Mouse (Mus musculus): ENCODE measurements at regions not wholly inside any gene's neighbourhood (a gene's known extent, or its start where the extent isn't known, plus 50 kb on each side); places are given as distances from the start of the nearest gene placed in this dataset.

DNA sequence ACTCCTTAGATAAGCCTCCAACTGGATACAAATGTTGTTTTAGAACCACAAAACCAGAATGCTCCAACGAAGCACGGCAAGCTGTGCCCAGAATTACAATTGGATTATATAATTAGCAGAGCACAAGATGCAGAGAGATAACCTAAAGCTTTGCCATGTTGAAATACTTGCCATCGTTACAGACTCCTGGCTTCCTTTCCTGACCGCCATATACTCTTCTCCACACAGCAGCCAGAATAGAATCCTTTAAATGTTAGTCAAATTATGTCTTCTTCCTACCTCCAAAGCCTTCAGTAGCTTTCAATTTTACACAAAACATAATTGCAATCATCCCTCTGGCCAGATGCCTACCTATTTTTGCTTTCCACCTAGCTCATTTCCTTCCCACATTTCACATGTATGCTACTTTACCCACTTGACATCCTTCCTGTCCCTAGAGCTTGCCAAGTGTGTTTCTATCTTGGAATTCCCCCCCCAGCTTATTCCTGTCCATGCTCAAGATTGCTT lies 52.8 kb upstream of the G2e3 start:
- Histone ChIP-seq H3K36me3 (no peaks in the 10 kb centered on the region), H3K4me2 (replicated peaks) (no peak overlapping the region), H3K4me1 (no peaks in the 10 kb centered on the region), H3K9me3 (no peaks in the 10 kb centered on the region), H3K9ac (replicated peaks) (no peak overlapping the region), H3K27me3 (no peaks in the 10 kb centered on the region), H3K27ac (replicated peaks) (no peak overlapping the region), H3K4me3 (no peak overlapping the region)
- ATAC-seq (ENCODE audit: low FRiP score, low read depth): no peak
- 87% methylated on average over 4 of the region's 4 CpGs for WGBS

DNA sequence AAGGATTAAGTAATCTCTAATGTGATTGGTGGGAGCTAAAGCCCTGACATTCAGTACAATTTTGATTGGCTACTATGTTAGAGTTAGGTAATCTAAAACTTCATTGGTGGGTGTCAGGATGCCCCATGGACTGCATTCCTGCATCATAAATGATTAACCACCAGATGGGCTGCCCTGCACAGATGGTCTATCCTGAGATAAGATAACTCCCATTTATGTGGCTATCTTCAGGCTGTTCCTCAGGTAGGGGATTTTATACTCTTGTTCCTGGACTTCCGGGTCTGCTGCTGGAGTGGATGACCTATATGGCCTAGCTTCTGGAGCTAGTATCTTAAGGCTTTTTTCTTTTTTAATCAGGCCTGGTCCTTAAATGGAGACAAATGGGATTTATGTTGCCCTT lies 69.5 kb upstream of the G2e3 start:
- no peak overlapping the region for H3K4me3 ChIP-seq
- no peaks in the 10 kb centered on the region for H3K36me3 ChIP-seq
- no peaks in the 10 kb centered on the region for H3K9me3 ChIP-seq
- WGBS: 91% methylated on average over 1 of the region's 1 CpGs
- H3K27me3 ChIP-seq: no peaks in the 10 kb centered on the region; the same call in 1 of the 2 replicates
- H3K4me1 ChIP-seq: no peaks in the 10 kb centered on the region
- H3K4me2 ChIP-seq (replicated peaks): no peak overlapping the region
- no peak overlapping the region for H3K27ac ChIP-seq (replicated peaks)
- no peak for ATAC-seq (ENCODE audit: low FRiP score, low read depth)
- H3K9ac ChIP-seq (replicated peaks): no peak overlapping the region

- ATAC-seq (ENCODE audit: low FRiP score, low read depth): no peak
- no peaks in the 10 kb centered on the region; the same call in 1 of the 2 replicates for H3K27me3 ChIP-seq
- no peaks in the 10 kb centered on the region for H3K36me3 ChIP-seq
- no peak overlapping the region for H3K4me2 ChIP-seq (replicated peaks)
- no peaks in the 10 kb centered on the region for H3K4me1 ChIP-seq
- no peak overlapping the region for H3K27ac ChIP-seq (replicated peaks)
- no peak overlapping the region for H3K9ac ChIP-seq (replicated peaks)
- WGBS: 50% methylated on average over 14 of the region's 14 CpGs
- H3K4me3 ChIP-seq: no peak overlapping the region
- H3K9me3 ChIP-seq: no peaks in the 10 kb centered on the region
Observed at GRCm38 (mm10) chr12:51275818-51276538, 71.9 kb upstream of the G2e3 start.

- no peak for ATAC-seq (ENCODE audit: low FRiP score, low read depth)
- Histone ChIP-seq H3K4me1 (no peaks in the 10 kb centered on the region), H3K4me2 (replicated peaks) (no peak overlapping the region), H3K27ac (replicated peaks) (no peak overlapping the region), H3K36me3 (no peaks in the 10 kb centered on the region), H3K27me3 (no peaks in the 10 kb centered on the region; the same call in 1 of the 2 replicates), H3K9ac (replicated peaks) (no peak overlapping the region), H3K4me3 (no peak overlapping the region), H3K9me3 (no peaks in the 10 kb centered on the region)
- WGBS: 83% methylated on average over 5 of the region's 5 CpGs
Observed at GRCm38 (mm10) chr12:51273486-51273885, 74.4 kb upstream of the G2e3 start.

DNA sequence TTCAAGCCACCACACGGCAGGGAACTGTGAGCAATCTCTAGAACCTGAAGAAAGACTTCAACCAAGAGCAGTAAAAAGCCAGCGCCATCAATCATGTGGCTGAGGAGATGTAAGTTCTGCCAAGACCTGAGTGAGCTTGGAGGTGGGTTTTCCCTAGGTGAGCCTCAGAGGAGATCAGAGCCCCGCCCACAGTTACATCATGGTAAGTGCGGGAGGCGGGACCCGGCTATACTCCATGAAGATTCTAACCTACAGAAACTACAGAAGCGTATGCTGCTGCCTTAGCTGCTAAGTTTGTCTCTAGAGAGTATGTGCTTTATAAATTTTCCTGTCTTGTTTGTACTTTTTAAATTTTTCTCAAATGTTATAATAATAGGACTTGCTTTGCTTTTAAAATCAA lies 105.0 kb upstream of the G2e3 start:
- Histone ChIP-seq H3K36me3 (no peaks in the 10 kb centered on the region), H3K4me1 (no peaks in the 10 kb centered on the region), H3K9me3 (no peaks in the 10 kb centered on the region), H3K4me2 (replicated peaks) (no peak overlapping the region), H3K4me3 (no peak overlapping the region), H3K9ac (replicated peaks) (no peak overlapping the region), H3K27ac (replicated peaks) (no peak overlapping the region), H3K27me3 (no peaks in the 10 kb centered on the region)
- 90% methylated on average over 7 of the region's 7 CpGs for WGBS
- no peak for ATAC-seq (ENCODE audit: low FRiP score, low read depth)

DNA sequence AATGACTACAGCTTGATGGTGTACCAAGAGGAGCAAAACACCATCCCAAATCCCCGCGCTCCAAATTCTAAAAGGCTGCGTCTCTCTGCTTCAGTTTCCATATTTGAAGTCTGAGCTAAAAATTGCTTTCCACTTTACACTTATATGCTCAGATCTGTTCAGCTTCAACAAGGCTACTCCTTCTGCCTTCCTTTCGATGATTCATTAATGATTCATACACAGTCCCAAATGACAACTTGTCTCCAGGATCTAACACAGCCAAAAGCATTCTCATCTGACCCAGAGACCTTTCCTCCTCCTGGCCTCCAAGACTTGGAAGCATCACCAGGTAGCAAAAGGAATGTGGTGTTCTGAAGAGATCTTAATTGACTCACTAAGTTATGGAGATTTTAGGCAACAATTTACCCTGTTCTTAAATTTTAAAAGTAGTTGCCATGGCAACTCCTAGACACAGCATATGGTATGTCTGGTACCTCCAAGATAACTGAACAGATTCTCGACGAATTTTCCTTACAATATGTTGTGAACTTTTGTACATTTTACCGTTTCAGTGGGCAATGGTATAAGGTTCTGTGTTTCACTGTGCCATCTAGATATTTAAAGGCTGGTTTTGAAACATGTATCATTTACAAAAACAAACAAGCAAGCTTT lies 106.6 kb upstream of the G2e3 start:
- H3K9me3 ChIP-seq: no peaks in the 10 kb centered on the region
- H3K4me3 ChIP-seq: no peak overlapping the region
- H3K27ac ChIP-seq (replicated peaks): no peak overlapping the region
- H3K4me1 ChIP-seq: no peaks in the 10 kb centered on the region
- no peaks in the 10 kb centered on the region for H3K36me3 ChIP-seq
- 88% methylated on average over 7 of the region's 7 CpGs for WGBS
- H3K9ac ChIP-seq (replicated peaks): no peak overlapping the region
- H3K4me2 ChIP-seq (replicated peaks): no peak overlapping the region
- ATAC-seq (ENCODE audit: low FRiP score, low read depth): no peak
- H3K27me3 ChIP-seq: no peaks in the 10 kb centered on the region

DNA sequence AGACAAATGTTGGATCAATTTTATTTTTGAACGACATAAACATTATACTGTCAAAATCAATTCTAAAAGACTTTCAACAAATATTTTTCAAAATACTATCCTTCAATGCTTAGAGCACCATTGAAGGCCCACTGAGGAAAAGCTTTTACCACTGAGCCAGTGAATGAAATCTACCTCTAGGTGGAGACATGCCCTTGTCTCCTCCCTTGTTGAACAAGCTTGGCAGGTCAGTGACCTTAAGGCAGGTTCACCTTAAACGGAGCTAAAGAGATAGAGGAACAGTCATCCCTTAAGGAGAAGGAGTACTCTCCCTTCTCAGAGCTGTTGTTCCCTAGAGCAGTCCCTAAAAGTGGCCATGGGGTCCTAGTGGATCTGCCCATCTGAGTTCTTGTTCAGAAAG lies 136.2 kb upstream of the G2e3 start:
- Histone ChIP-seq H3K27me3 (no peaks in the 10 kb centered on the region), H3K4me2 (replicated peaks) (no peak overlapping the region), H3K9me3 (no peaks in the 10 kb centered on the region), H3K4me3 (no peak overlapping the region), H3K36me3 (no peaks in the 10 kb centered on the region), H3K9ac (replicated peaks) (no peak overlapping the region), H3K4me1 (no peaks in the 10 kb centered on the region), H3K27ac (replicated peaks) (no peak overlapping the region)
- no peak for ATAC-seq (ENCODE audit: low FRiP score, low read depth)
- WGBS: 38% methylated on average over 2 of the region's 2 CpGs

DNA sequence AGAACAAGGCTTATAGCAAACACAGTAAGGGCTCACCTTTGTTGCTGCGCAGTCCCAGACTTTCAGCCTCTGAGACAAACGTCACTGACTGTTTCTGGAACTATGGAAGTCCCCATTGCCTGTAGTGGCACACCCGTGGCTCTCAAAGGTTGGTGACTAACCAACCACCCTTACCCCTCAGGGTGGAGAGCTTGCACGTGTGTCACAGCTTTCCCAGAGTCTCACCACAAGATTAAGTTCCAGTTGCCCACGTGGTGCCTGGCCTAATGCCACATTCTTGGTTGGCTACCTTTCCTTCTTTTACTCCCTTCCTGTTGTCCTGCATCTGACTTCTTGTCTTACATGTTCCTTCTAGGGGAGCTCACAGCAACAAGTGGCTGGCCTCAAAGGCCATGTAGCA lies 151.6 kb upstream of the G2e3 start:
- Histone ChIP-seq H3K9me3 (no peaks in the 10 kb centered on the region), H3K36me3 (no peaks in the 10 kb centered on the region), H3K27me3 (no peaks in the 10 kb centered on the region; the same call in 1 of the 2 replicates), H3K27ac (replicated peaks) (no peak overlapping the region), H3K4me1 (no peaks in the 10 kb centered on the region), H3K9ac (replicated peaks) (no peak overlapping the region), H3K4me3 (no peak overlapping the region), H3K4me2 (replicated peaks) (no peak overlapping the region)
- no peak for ATAC-seq (ENCODE audit: low FRiP score, low read depth)
- WGBS: 82% methylated on average over 5 of the region's 5 CpGs

DNA sequence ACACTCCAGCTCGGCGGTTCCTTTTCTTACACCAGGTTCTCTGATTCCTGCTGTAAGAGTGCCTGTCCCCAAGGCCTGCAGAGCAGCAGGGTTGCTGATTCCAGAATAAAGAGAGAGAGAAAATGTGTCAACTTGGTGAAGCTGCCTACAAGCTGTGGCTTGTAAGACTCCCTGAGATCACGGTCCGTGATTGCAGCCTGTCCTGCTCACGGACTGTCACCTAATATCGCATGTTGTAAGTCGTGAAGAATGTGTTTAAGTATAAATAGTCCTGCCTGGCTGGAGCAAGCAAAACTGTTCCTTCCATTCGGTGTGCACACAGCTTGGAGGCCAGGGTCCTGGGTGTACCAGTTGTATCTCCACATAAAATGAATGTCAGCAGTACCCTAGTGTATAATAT lies 152.7 kb upstream of the G2e3 start:
- Histone ChIP-seq H3K27ac (replicated peaks) (no peak overlapping the region), H3K9ac (replicated peaks) (no peak overlapping the region), H3K4me3 (no peak overlapping the region), H3K9me3 (no peaks in the 10 kb centered on the region), H3K27me3 (no peaks in the 10 kb centered on the region; the same call in 1 of the 2 replicates), H3K4me1 (peaks cover 7% of the 10 kb centered on the region), H3K36me3 (no peaks in the 10 kb centered on the region), H3K4me2 (replicated peaks) (no peak overlapping the region)
- 89% methylated on average over 8 of the region's 8 CpGs for WGBS
- no peak for ATAC-seq (ENCODE audit: low FRiP score, low read depth)

DNA sequence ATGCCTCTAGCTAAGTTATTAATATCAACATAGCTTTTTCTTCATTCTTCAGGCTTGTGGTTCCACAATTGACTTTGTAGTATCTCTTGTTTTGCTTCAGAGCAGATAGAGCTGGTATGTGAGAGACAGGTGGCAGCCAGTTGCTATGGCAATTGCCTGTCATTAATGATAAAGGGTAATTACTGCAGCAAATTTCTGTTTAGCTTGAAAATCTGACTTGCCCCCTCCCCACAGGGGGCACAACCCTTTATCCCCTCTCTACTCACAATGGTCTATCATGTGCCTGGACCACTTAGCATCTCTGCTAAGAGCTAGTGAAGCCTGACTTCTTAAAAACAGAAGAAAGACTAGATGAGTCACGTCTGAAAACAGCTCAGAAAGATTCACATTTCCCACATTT lies 157.1 kb upstream of the G2e3 start:
- H3K9ac ChIP-seq (replicated peaks): no peak overlapping the region
- ATAC-seq (ENCODE audit: low FRiP score, low read depth): peak; percentile 58
- no peaks in the 10 kb centered on the region for H3K9me3 ChIP-seq
- no peak overlapping the region for H3K27ac ChIP-seq (replicated peaks)
- peaks cover 12% of the 10 kb centered on the region for H3K4me1 ChIP-seq
- H3K27me3 ChIP-seq: no peaks in the 10 kb centered on the region; the same call in 1 of the 2 replicates
- no peaks in the 10 kb centered on the region for H3K36me3 ChIP-seq
- WGBS: 15% methylated on average over 1 of the region's 1 CpGs
- H3K4me3 ChIP-seq: no peak overlapping the region
- no peak overlapping the region for H3K4me2 ChIP-seq (replicated peaks)

DNA sequence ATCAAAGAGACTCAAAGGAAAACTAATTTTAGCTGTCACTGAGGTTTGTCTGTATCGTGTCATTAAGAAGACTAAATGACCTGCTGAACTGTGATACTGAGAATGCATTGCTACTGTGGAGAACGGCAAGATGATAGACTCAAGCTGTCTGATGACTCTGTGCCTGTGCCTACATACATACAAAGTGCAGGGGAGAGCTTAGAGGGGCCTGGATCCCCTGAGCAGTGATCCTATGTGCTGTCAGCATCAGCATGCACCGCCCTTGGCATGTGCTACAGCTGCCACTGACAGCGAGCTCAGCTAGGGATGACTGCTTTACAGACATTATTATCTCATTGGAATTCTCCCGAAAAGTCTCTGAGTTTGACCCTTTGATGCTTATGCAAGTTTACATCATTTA lies 157.7 kb upstream of the G2e3 start:
- Histone ChIP-seq H3K4me2 (replicated peaks) (no peak overlapping the region), H3K4me1 (peaks cover 12% of the 10 kb centered on the region), H3K9ac (replicated peaks) (no peak overlapping the region), H3K4me3 (no peak overlapping the region), H3K36me3 (no peaks in the 10 kb centered on the region), H3K27me3 (no peaks in the 10 kb centered on the region; the same call in 1 of the 2 replicates), H3K9me3 (no peaks in the 10 kb centered on the region), H3K27ac (replicated peaks) (no peak overlapping the region)
- WGBS: 58% methylated on average over 5 of the region's 5 CpGs
- no peak for ATAC-seq (ENCODE audit: low FRiP score, low read depth)

GRCm38 (mm10) chr12:51188229-51188628 lies 159.6 kb upstream of the G2e3 start:
- H3K36me3 ChIP-seq: no peaks in the 10 kb centered on the region
- no peak overlapping the region for H3K27ac ChIP-seq (replicated peaks)
- H3K4me2 ChIP-seq (replicated peaks): no peak overlapping the region
- no peak overlapping the region for H3K9ac ChIP-seq (replicated peaks)
- no peaks in the 10 kb centered on the region for H3K9me3 ChIP-seq
- no peak overlapping the region for H3K4me3 ChIP-seq
- H3K27me3 ChIP-seq: no peaks in the 10 kb centered on the region; the same call in 1 of the 2 replicates
- peaks cover 12% of the 10 kb centered on the region for H3K4me1 ChIP-seq
- no peak for ATAC-seq (ENCODE audit: low FRiP score, low read depth)

Data from midbrain, embryonic 12.5 days (tissue).